Mouse (Mus musculus): ENCODE data around the gene Gm10719. TPM values are rescaled to one million over a fixed set of nuclear protein-coding genes. Genes with fewer than 3 reads are reported as not detected.
"Not testable (repeated sequence)": the region's sequence is repeated elsewhere in the genome, so short reads cannot be mapped to it uniquely, and the experiment has no call there.

Gene Gm10719
- polyA plus RNA-seq (2021): not detected

DNA sequence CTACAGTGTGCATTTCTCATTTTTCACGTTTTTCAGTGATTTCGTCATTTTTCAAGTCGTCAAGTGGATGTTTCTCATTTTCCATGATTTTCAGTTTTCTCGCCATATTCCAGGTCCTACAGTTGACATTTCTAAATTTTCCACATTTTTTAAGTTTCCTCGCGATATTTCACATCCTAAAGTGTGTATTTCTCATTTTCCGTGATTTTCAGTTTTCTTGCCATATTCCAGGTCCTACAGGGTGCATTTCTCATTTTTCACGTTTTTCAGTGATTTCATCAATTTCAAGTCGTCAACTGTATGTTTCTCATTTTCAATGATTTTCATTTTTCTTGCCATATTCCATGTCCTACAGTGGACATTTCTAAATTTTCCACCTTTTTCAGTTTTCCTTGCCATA lies at the start of gene Gm10719:
Gm10719 (plus strand) TSS at position 301 of the 400 bp plus-strand sequence.
- ATAC-seq; DNase-seq (ENCODE audit: low read depth, low spot score); POLR2A ChIA-PET; in situ Hi-C loops (cut with MboI; ENCODE audit: low pct_unique_long_range_greater_than_20kb); H3K27me3 ChIP-seq; CTCF ChIA-PET: not testable (repeated sequence)

DNA sequence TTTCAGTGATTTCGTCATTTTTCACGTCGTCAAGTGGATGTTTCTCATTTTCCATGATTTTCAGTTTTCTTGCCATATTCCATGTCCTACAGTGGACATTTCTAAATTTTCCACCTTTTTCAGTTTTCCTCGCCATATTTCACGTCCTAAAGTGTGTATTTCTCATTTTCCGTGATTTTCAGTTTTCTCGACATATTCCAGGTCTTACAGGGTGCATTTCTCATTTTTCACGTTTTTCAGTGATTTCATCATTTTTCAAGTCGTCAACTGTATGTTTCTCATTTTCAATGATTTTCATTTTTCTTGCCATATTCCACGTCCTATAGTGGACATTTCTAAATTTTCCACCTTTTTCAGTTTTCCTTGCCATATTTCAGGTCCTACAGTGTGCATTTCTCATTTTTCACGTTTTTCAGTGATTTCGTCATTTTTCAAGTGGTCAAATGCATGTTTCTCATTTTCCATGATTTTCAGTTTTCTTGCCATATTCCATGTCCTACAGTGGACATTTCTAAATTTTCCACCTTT lies 16.7 kb upstream of the Gm10719 start, which contains the start of gene Gm10722:
Gm10722 (plus strand) TSS at position 478 of the 528 bp plus-strand sequence.
- CTCF ChIA-PET; DNase-seq (ENCODE audit: low read depth, low spot score); in situ Hi-C loops (cut with MboI; ENCODE audit: low pct_unique_long_range_greater_than_20kb); POLR2A ChIA-PET; ATAC-seq; H3K27me3 ChIP-seq: not testable (repeated sequence)

DNA sequence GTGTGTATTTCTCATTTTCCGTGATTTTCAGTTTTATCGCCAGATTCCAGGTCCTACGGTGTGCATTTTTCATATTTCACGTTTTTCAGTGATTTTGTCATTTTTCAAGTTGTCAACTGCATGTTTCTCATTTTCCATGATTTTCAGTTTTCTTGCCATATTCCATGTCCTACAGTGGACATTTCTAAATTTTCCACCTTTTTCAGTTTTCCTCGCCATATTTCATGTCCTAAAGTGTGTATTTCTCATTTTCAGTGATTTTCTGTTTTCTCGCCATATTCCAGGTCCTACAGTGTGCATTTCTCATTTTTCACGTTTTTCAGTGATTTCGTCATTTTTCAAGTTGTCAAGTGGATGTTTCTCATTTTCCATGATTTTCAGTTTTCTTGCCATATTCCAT lies 16.2 kb upstream of the Gm10719 start:
- CTCF ChIA-PET: not testable (repeated sequence)

DNA sequence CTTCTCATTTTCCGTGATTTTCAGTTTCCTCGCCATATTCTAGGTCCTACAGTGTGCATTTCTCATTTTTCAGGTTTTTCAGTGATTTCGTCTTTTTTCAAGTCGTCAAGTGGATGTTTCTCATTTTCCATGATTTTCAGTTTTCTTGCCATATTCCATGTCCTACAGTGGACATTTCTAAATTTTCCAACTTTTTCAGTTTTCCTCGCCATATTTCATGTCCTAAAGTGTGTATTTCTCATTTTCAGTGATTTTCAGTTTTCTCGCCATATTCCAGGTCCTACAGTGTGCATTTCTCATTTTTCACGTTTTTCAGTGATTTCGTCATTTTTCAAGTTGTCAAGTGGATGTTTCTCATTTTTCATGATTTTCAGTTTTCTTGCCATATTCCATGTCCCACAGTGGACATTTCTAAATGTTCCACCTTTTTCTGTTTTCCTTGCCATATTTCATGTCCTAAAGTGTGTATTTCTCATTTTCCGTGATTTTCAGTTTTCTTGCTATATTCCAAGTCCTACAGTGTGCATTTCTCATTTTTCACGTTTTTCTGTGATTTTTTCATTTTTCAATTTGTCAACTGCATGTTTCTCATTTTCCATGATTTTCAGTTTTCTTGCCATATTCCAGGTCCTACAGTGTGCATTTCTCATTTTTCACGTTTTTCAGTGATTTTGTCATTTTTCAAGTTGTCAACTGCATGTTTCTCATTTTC lies 15.1 kb upstream of the Gm10719 start:
- CTCF ChIA-PET; in situ Hi-C loops (cut with MboI; ENCODE audit: low pct_unique_long_range_greater_than_20kb); POLR2A ChIA-PET; DNase-seq (ENCODE audit: low read depth, low spot score); H3K27me3 ChIP-seq: not testable (repeated sequence)
- peak; percentile 60 for ATAC-seq

More for the DNA sequence above, 16.2 kb upstream of the Gm10719 start:
- in situ Hi-C loops (cut with MboI; ENCODE audit: low pct_unique_long_range_greater_than_20kb); POLR2A ChIA-PET; DNase-seq (ENCODE audit: low read depth, low spot score); H3K27me3 ChIP-seq; ATAC-seq: not testable (repeated sequence)

DNA sequence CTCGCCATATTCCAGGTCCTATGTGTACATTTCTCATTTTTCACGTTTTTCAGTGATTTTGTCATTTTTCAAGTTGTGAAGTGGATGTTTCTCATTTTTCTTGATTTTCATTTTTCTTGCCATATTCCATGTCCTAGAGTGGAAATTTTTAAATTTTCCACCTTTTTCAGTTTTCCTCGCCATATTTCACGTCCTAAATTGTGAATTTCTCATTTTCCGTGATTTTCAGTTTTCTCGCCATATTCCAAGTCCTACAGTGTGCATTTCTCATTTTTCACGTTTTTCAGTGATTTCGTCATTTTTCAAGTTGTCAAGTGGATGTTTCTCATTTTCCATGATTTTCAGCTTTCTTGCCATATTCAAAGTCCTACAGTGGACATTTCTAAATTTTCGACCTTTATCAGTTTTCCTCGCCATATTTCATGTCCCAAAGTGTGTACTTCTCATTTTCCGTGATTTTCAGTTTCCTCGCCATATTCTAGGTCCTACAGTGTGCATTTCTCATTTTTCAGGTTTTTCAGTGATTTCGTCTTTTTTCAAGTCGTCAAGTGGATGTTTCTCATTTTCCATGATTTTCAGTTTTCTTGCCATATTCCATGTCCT lies 14.3 kb upstream of the Gm10719 start, which contains the start of gene Gm11168:
Gm11168 (plus strand) TSS at position 553 of the 603 bp plus-strand sequence.
- ATAC-seq; CTCF ChIA-PET; in situ Hi-C loops (cut with MboI; ENCODE audit: low pct_unique_long_range_greater_than_20kb); DNase-seq (ENCODE audit: low read depth, low spot score); H3K27me3 ChIP-seq; POLR2A ChIA-PET: not testable (repeated sequence)

DNA sequence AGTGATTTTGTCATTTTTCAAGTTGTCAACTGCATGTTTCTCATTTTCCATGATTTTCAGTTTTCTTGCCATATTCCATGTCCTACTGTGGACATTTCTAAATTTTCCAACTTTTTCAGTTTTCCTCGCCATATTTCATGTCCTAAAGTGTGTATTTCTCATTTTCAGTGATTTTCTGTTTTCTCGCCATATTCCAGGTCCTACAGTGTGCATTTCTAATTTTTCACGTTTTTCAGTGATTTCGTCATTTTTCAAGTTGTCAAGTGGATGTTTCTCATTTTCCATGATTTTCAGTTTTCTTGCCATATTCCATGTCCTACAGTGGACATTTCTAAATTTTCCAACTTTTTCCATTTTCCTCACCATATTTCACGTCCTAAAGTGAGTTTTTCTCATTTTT lies 11.0 kb upstream of the Gm10719 start:
- POLR2A ChIA-PET; ATAC-seq; in situ Hi-C loops (cut with MboI; ENCODE audit: low pct_unique_long_range_greater_than_20kb); CTCF ChIA-PET; DNase-seq (ENCODE audit: low read depth, low spot score); H3K27me3 ChIP-seq: not testable (repeated sequence)

DNA sequence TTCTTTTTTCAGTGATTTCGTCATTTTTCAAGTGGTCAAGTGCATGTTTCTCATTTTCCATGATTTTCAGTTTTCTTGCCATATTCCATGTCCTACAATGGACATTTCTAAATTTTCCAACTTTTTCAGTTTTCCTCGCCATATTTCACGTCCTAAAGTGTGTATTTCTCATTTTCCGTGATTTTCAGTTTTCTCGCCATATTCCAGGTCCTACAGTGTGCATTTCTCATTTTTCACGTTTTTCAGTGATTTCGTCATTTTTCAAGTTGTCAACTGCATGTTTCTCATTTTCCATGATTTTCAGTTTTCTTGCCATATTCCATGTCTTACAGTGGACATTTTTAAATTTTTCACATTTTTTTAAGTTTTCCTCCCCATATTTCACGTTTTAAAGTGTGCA lies 10.6 kb upstream of the Gm10719 start:
- H3K27me3 ChIP-seq; in situ Hi-C loops (cut with MboI; ENCODE audit: low pct_unique_long_range_greater_than_20kb); POLR2A ChIA-PET; DNase-seq (ENCODE audit: low read depth, low spot score); CTCF ChIA-PET: not testable (repeated sequence)
- peak; percentile 24 for ATAC-seq

DNA sequence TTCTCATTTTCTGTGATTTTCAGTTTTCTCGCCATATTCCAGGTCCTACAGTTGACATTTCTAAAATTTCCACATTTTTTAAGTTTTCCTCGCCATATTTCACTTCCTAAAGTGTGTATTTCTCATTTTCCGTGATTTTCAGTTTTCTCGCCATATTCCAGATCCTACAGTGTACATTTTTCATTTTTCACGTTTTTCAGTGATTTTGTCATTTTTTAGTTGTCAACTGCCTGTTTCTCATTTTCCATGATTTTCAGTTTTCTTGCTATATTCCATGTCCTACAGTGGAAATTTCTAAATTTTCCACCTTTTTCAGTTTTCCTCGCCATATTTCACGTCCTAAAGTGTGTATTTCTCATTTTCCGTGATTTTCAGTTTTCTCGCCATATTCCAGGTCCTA lies 9.9 kb upstream of the Gm10719 start:
- ATAC-seq: peak; percentile 29

DNA sequence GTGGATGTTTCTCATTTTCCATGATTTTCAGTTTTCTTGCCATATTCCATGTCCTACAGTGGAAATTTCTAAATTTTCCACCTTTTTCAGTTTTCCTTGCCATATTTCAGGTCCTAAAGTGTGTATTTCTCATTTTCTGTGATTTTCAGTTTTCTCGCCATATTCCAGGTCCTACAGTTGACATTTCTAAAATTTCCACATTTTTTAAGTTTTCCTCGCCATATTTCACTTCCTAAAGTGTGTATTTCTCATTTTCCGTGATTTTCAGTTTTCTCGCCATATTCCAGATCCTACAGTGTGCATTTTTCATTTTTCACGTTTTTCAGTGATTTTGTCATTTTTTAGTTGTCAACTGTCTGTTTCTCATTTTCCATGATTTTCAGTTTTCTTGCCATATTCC lies 7.9 kb upstream of the Gm10719 start:
- ATAC-seq: peak; percentile 23
- POLR2A ChIA-PET, CTCF ChIA-PET: not testable (repeated sequence)

More for the DNA sequence above, 9.9 kb upstream of the Gm10719 start:
- CTCF ChIA-PET; in situ Hi-C loops (cut with MboI; ENCODE audit: low pct_unique_long_range_greater_than_20kb); H3K27me3 ChIP-seq; DNase-seq (ENCODE audit: low read depth, low spot score); POLR2A ChIA-PET: not testable (repeated sequence)

DNA sequence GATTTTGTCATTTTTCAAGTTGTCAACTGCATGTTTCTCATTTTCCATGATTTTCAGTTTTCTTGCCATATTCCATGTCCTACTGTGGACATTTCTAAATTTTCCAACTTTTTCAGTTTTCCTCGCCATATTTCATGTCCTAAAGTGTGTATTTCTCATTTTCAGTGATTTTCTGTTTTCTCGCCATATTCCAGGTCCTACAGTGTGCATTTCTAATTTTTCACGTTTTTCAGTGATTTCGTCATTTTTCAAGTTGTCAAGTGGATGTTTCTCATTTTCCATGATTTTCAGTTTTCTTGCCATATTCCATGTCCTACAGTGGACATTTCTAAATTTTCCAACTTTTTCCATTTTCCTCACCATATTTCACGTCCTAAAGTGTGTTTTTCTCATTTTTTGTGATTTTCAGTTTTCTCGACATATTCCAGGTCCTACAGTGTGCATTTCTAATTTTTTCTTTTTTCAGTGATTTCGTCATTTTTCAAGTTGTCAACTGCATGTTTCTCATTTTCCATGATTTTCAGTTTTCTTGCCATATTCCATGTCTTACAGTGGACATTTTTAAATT lies 5.1 kb upstream of the Gm10719 start:
- ATAC-seq; POLR2A ChIA-PET; DNase-seq (ENCODE audit: low read depth, low spot score); H3K27me3 ChIP-seq; CTCF ChIA-PET; in situ Hi-C loops (cut with MboI; ENCODE audit: low pct_unique_long_range_greater_than_20kb): not testable (repeated sequence)

More for the DNA sequence above, 7.9 kb upstream of the Gm10719 start:
- DNase-seq (ENCODE audit: low read depth, low spot score); H3K27me3 ChIP-seq; in situ Hi-C loops (cut with MboI; ENCODE audit: low pct_unique_long_range_greater_than_20kb): not testable (repeated sequence)

DNA sequence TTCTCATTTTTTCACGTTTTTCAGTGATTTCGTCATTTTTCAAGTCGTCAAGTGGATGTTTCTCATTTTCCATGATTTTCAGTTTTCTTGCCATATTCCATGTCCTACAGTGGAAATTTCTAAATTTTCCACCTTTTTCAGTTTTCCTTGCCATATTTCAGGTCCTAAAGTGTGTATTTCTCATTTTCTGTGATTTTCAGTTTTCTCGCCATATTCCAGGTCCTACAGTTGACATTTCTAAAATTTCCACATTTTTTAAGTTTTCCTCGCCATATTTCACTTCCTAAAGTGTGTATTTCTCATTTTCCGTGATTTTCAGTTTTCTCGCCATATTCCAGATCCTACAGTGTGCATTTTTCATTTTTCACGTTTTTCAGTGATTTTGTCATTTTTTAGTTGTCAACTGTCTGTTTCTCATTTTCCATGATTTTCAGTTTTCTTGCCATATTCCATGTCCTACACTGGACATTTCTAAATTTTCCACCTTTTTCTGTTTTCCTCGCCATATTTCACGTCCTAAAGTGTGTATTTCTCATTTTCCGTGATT lies 4.4 kb upstream of the Gm10719 start, which contains the start of gene Gm10721:
Gm10721 (plus strand) TSS at position 408 of the 547 bp plus-strand sequence.
- in situ Hi-C loops (cut with MboI; ENCODE audit: low pct_unique_long_range_greater_than_20kb); POLR2A ChIA-PET; DNase-seq (ENCODE audit: low read depth, low spot score); H3K27me3 ChIP-seq; CTCF ChIA-PET: not testable (repeated sequence)
- peak; percentile 41 for ATAC-seq

DNA sequence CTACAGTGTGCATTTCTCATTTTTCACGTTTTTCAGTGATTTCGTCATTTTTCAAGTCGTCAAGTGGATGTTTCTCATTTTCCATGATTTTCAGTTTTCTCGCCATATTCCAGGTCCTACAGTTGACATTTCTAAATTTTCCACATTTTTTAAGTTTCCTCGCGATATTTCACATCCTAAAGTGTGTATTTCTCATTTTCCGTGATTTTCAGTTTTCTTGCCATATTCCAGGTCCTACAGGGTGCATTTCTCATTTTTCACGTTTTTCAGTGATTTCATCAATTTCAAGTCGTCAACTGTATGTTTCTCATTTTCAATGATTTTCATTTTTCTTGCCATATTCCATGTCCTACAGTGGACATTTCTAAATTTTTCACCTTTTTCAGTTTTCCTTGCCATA lies 1.9 kb upstream of the Gm10719 start, which contains the start of gene Gm10720:
Gm10720 (plus strand) TSS at position 301 of the 400 bp plus-strand sequence.
- POLR2A ChIA-PET; H3K27me3 ChIP-seq; CTCF ChIA-PET; in situ Hi-C loops (cut with MboI; ENCODE audit: low pct_unique_long_range_greater_than_20kb); ATAC-seq; DNase-seq (ENCODE audit: low read depth, low spot score): not testable (repeated sequence)

DNA sequence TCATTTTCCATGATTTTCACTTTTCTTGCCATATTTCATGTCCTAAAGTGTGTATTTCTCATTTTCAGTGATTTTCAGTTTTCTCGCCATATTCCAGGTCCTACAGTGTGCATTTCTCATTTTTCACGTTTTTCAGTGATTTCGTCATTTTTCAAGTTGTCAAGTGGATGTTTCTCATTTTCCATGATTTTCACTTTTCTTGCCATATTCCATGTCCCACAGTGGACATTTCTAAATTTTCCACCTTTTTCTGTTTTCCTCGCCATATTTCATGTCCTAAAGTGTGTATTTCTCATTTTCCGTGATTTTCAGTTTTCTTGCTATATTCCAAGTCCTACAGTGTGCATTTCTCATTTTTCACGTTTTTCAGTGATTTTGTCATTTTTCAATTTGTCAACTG lies 1.3 kb upstream of the Gm10719 start:
- POLR2A ChIA-PET; in situ Hi-C loops (cut with MboI; ENCODE audit: low pct_unique_long_range_greater_than_20kb); DNase-seq (ENCODE audit: low read depth, low spot score); H3K27me3 ChIP-seq; ATAC-seq; CTCF ChIA-PET: not testable (repeated sequence)

DNA sequence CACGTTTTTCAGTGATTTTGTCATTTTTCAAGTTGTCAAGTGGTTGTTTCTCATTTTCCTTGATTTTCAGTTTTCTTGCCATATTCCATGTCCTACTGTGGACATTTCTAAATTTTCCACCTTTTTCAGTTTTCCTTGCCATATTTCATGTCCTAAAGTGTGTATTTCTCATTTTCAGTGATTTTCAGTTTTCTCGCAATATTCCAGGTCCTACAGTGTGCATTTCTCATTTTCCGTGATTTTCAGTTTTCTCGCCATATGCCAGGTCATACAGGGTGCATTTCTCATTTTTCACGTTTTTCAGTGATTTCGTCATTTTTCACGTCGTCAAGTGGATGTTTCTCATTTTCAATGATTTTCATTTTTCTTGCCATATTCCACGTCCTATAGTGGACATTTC lies 1.7 kb downstream of the Gm10719 start:
- CTCF ChIA-PET; in situ Hi-C loops (cut with MboI; ENCODE audit: low pct_unique_long_range_greater_than_20kb); DNase-seq (ENCODE audit: low read depth, low spot score); POLR2A ChIA-PET; H3K27me3 ChIP-seq; ATAC-seq: not testable (repeated sequence)
